Mouse (Mus musculus) gastrocnemius, postnatal 14 days (tissue): Measurements from ENCODE around the gene Zfp78. TPM values are rescaled to one million over a fixed set of nuclear protein-coding genes. Genes with fewer than 3 reads are reported as not detected.
"Not testable (repeated sequence)": the region's sequence is repeated elsewhere in the genome, so short reads cannot be mapped to it uniquely, and the experiment has no call there.

Experiments
- DNase-seq: peaks from one replicate; pipeline ENCODE4 v3.0.0; 2021; ENCODE audit warnings: mixed read lengths
- intact Hi-C: fragments of 180-260 bp; cut with DNase I; formaldehyde crosslinking; loops from one replicate; pipeline ENCODE4 v1.15.1; 2025; ENCODE audit warnings: low total_unique reads
- long read RNA-seq, 2 experiments: library from polyadenylated mRNA; stranded (forward); transcript quantifications; one replicate each; pipeline ENCODE4 v2.0.0; 2021
- total RNA-seq, 2 experiments: library from RNA; stranded (reverse); gene quantifications; 2 replicates each; pipeline ENCODE4 v1.2.3; 2021

The Zfp78 gene
- total RNA-seq, result 1 to 10 TPM in 1 of 2 experiments, under 1 TPM in 1; 0.82 to 1.7 TPM
- long read RNA-seq, experiment 1, partial matches to known transcripts, result 1 of 2 reads
- long read RNA-seq, experiment 1, other reads (novel, unspliced or antisense), result 1 of 2 reads
- long read RNA-seq, experiment 2, result 0 reads

DNA sequence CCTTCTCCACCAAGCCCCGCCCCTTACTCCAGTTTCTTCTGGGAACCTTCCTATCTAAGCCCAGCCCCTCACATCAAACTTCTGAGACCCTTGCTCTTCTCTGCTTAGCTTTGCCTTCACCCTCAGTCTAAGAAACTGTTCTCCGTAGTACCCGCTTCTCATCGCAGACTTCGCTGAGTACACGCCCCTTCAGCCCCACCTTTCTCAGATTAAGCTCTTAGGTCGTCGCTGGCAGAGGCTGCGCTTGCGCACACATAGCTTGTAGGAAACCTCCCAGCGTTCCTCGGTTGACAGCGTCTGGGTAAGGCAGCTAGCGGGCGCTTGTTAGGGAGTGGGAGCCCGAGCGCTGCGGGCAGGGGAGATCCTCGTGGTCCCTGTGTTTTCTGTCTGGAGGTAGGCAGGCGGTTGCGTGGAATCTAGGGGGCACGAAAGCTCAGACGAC lies at the start of gene Zfp78:
Zfp78 (plus strand) TSS at position 234 of the 442 bp plus-strand sequence.
- peak; percentile 79 for DNase-seq
- intact Hi-C loops, result loop anchor here (10.0 kb wide), 1 partner anchor 552 kb away; no protein-coding TSS in a partner anchor

DNA sequence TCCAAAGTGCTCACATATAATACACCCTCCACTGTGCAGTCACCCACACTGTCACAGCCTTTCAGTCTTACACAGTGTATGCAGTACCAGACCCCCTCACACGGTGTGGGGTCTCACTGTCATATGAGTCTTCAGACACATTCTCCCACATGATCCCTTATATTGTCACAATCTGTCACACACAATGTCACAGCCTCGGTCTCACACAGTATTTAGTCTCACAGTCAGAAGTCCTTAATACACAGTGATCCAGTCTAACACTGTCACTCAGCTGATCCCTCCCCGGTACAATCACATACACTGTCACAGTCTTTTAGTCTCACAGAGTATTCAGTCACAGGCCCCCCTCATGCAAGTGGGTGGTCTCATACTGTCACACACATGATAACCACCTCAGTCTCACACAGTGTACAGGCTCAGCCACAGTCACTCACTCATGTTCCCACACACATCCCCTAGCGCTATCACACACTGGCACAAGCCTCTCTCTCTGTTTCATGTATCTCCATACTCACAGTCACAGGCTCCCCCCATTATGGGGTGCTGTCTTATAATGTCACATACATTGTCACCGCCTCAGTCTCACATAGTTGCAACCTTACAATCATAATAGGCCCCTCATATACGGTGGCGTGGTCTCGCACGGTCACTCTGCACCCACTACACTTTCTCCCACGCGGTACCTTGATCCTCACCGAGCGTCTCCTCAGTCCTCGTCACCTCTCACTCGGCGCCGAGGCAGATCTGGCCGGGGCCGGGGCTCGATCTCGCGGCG lies 32.4 kb upstream of the Zfp78 start:
- DNase-seq, result no peak
- intact Hi-C loops, result no loop called here

DNA sequence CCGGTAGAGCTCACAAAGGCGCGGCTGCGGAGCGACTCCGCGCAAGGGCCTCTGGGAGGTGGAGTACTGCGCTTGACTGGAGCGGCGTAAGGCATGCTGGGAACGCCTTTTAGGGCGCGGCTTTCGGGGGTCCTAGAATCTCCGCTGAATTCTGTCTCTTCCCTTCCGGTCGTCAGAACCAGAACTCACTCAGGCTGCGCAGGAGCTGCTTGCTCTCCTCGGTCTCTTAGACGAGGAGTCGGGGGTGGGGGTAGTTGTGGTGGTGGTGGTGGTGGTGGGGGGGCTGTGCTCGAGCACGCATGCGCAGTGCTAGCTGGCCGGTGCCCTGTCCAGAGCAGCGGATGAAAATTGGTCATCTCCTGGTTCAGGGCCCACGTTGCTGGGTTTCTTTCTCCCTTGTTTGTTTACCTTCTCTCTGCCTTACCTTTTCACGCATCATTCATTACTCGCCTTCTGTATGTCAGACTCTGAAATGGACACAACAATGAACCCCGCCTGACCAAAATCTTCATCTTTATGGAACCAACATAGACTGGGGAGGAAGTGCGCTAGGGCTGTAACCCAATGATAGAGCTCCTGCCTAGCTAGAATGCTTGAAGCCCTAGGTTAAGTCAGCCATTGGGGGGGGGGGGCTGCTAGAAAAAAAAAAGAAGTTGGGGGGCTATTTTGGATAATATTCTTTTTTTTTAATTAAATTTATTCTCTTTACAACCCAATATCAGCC lies 31.7 kb upstream of the Zfp78 start, which contains the start of gene Zfp583:
Zfp583 (minus strand) TSS at position 53 of the 724 bp plus-strand sequence.
- intact Hi-C loops, result no loop called here
- DNase-seq, result peak; percentile 81

DNA sequence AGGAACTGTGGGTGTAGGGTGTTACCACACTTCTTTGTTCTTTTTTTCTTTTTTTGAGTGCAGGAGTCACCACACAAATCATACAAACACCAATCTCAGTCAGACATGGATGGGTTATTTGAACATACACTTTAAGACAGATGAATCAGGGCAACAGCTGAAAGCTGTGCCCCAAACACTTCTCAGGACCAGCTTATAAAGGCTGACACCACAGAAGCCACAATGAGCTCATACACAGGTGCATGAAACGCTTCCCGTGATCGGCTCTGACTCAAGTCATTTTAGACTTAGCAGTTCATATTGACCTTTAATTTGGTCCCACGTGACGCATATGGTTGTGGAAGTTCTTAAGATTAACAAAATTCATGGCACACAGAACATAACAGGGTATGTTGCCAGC lies 23.2 kb upstream of the Zfp78 start:
- intact Hi-C loops, result no loop called here
- DNase-seq, result no peak

DNA sequence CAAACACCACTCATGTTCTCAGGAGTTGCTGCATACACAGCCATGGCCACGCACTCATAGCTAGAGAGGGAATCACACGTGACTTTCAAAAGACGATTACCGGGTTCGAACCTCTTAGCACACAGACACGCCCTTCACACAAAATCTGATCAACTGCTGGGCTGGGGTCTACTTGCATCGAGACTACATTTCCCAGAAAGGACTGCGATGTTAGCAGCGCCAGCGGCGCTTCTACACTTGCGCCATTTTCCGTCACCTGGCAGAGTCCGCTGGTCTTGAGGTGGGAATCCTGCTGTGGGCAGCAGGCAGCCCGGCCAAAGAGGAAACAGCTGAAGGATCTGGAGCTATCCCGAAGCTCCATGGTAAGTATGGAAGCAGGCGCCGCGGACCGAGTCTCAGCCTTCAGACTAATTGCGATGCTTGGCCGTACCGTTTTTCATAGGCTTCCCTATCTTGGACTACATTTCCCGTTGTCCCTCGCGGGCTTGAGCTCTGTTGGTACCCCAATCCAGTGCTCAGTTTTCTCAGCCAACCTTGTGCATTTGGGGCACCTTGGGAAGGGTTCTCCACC lies 19.5 kb upstream of the Zfp78 start, which contains the start of gene Gm3854:
Gm3854 (plus strand) TSS at position 259 of the 571 bp plus-strand sequence.
- intact Hi-C loops, result no loop called here

DNA sequence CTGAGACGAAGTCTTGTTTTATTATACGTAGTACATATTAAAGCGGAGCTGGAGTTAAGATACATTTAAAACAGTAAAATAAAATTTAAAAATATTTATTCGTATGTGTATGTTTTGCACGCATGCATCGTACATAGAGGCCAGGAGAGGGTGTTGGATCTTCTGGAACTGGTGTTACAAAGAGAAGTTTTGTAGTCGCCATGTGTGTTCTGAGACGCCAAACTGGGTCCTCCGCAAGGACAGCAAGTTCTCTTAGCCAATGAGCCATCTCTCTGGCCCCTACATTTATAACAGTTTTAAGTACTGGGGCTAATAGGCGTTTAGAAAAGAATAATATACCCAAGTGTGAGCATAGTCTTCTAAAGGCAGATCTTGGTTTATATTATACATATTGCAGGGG lies 19.0 kb upstream of the Zfp78 start:
- no peak for DNase-seq
- intact Hi-C loops, result no loop called here

More for the DNA sequence above, 19.5 kb upstream of the Zfp78 start, which contains the start of gene Gm3854:
- DNase-seq, result peak; percentile 22

DNA sequence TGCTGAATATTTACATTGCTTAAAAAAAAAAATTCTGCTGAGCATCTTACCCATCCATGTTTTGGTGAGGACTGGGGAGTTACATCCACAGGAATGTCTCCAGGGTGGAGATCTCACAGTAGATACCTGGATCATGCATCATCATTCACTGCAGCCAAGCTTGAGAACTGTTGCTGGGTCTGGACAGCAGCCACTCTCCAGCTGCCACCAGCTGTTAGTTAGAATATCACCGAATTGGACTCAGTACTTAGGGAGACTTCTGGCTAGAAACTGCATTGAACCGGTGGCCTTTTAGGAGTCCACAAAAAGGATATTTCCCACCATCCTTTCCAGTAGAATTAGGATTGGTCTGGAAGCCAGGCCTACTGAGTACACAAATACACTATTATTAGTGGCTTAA lies 5.0 kb upstream of the Zfp78 start:
- DNase-seq, result no peak
- intact Hi-C loops, result loop anchor here (5.0 to 10.0 kb wide), 2 partner anchors 74 to 577 kb away; no protein-coding TSS in a partner anchor

DNA sequence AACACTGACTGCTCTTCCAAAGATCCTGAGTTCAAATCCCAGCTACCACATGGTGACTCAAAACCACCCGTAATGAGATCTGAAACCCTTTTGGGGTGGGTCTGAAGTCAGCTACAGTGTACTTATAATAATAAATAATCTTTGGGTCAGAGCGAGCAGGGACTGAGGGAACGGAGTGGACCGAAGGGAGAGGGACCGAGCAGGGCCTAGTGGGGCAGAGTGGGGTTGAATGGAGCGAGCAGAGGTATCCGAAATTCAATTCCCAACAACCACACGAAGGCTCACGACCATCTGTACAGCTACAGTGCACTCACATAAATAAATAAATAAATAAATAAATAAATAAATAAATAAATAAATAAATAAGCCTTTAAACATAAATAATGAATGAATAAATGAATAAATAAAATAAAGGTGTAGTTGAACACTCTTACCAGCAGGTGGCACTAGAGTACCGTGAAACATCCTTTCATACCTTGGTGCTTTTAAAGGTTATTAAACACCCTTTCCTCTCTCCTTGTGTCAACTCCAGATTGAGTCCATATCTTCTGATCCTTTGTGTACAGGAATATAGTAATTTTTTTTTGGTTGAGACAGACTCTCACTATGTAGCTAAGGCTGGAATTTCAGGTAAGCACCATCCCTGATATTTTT lies 4.0 kb upstream of the Zfp78 start:
- intact Hi-C loops, result loop anchor here (5.0 to 10.0 kb wide), 2 partner anchors 73 to 576 kb away; no protein-coding TSS in a partner anchor
- DNase-seq, result no peak

DNA sequence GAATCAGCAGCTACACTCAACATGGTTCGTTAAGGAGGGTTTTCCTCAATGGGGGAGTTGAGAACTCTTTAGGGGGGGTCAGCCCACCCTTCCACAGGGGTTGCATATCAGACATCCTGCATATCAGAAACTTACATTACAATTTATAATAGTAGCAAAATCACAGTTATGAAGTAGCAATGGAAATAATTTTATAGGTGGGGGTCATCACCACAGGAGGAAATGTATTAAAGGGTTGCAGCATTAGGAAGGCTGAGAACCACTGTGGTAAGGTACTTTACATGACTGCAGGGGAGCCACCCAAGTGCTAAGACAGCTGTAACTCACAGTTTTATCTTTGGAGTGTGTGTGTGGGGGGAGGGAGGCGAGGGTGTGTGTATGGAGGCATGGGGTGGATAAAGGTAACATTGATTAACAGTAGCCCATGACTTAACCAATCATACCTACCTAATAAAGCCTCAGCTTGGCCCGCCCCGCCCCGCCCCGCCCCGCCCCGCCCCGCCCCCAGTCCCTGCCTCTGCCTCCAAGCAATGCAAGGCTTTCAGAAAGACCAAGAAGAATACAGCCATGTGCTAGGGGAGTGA lies 2.5 kb upstream of the Zfp78 start:
- intact Hi-C loops, result loop anchor here (10.0 kb wide), 1 partner anchor 554 kb away; no protein-coding TSS in a partner anchor

DNA sequence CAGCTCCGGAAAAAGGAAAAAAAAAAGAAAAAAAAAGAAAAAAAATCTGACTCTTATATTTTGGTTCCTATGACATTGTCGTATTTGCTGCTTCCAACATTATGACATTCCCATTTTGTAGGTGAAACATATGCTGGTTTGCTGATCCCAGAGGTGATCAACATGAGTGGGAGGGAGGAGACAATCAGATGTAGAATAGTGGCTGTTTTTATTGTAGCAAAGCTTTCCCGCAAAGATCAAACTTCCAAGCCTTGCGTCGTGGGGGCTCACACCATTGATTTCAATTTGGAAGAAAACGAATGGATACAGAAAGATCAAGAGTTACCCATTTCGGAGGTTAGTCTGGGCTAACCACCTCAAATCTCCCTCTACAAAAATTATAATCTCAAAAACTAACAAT lies 1.3 kb upstream of the Zfp78 start:
- no peak for DNase-seq
- intact Hi-C loops, result loop anchor here (10.0 kb wide), 1 partner anchor 553 kb away; no protein-coding TSS in a partner anchor

More for the DNA sequence above, 2.5 kb upstream of the Zfp78 start:
- DNase-seq, result no peak

DNA sequence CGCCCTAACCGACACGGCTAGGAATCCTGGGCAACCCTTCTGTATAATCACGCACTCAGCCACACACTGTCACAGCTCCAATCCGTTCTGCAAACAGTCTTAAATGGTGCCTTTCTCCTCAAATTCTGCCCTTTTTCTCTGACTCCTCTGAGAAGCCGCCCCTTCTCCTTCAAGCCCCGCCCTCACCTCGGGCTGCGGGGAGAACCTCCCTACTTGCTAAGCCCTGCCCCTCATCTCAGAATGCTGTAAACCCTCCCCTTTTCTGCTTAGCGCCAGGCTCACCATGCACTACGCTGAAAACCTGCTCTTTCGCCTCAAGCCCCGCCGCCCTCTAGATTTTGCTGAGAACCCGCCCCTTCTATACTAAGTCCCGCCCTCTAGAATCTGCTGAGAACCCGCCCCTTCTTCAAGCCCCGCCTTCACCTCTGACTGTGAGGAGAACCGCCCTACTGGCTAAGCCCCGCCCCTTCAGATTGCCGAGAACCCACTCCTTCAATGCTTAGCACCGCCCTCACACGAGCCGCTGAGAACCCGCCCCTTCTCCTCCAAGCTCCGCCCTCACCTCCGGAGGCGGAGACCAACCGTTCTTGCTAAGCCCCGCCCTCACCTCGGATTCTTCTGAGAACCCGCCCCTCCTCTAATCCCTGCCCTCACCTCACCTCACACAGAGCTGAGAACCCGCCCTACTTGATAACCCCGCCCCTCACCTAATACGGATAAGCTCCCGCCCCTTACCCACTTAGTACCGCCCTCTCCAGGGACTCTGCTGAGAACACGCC lies 623 bp upstream of the Zfp78 start:
- intact Hi-C loops, result loop anchor here (10.0 kb wide), 1 partner anchor 552 kb away; no protein-coding TSS in a partner anchor
- DNase-seq, result peak; percentile 96

DNA sequence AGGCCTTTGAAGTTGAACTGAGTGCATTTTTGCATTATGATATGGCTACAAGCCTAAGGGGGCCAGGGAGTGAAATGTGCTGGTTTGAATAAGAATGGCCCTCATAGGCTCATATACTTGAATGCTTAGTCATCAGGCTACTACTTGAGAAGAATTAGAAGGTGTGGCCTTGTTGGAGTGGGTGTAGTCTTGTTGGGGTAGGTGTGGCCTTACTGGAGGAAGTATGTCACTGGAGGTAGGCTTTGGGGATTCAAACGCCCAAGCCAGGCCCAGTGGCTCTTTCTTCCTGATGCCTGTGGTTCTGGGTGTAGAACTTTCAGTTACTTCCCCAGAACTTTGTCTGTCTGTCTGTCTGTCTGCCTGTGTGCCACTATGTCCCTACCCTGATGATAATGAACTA lies 1.7 kb downstream of the Zfp78 start:
- DNase-seq, result no peak
- intact Hi-C loops, result loop anchor here (10.0 kb wide), 1 partner anchor 550 kb away; no protein-coding TSS in a partner anchor

DNA sequence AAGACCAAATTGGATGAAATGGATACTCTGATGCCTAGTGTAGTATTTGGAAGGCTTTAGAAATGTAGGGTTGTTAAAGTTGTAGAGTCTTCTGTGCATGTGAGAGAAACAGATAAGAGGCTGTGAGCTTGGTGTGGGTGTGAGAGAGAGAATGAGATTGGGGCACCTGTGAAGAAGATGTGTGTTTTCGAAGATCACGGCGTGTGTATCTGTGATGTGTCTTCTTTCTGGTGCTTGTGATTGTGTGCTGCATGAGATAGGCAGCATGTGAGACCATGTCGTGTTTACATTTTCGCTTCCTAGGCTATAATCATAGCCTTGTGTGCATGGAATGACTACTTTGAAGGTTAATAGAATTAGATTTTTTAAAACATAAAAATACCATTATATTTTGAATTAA lies 4.1 kb downstream of the Zfp78 start:
- DNase-seq, result no peak
- intact Hi-C loops, result loop anchor here (10.0 kb wide), 1 partner anchor 548 kb away; no protein-coding TSS in a partner anchor

DNA sequence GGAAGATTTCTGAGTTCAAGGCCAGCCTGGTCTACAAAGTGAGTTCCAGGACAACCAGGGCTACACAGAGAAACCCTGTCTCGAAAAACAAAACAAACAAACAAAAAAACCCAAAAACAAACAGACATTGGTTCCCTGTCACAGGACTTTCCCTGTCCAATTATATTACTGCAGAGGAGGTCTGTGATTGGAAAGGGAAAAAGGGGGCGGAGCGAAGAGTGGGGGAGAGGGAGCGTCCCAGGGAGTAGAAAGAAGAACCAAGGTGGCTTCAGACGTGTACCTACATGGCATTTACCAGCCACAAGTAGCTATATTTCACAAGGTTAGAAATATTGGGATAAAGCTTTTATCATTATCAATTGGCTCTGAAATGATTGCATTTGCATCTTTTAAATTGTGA lies 5.1 kb downstream of the Zfp78 start:
- DNase-seq, result not testable (repeated sequence)

DNA sequence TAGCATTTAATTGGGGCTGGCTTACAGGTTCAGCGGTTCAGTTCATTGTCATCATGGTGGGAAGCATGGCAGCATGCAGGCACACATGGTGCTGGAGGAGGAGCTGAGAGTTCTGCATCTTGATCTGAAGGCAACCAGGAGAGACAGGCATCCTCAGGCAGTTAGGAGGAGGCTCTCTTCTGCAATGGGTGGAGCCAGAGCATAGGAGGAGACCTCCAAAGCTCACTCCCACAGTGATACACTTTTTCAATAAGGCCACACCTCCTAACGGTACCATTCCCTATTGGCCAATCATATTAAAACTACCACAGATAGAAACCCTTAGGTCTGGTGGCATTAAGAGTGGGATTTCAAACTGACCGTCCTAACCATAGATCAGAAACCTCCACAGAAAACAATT lies 6.4 kb downstream of the Zfp78 start:
- intact Hi-C loops, result loop anchor here (10.0 kb wide), 1 partner anchor 545 kb away; no protein-coding TSS in a partner anchor
- DNase-seq, result no peak

More for the DNA sequence above, 5.1 kb downstream of the Zfp78 start:
- intact Hi-C loops, result loop anchor here (10.0 kb wide), 1 partner anchor 547 kb away; no protein-coding TSS in a partner anchor

DNA sequence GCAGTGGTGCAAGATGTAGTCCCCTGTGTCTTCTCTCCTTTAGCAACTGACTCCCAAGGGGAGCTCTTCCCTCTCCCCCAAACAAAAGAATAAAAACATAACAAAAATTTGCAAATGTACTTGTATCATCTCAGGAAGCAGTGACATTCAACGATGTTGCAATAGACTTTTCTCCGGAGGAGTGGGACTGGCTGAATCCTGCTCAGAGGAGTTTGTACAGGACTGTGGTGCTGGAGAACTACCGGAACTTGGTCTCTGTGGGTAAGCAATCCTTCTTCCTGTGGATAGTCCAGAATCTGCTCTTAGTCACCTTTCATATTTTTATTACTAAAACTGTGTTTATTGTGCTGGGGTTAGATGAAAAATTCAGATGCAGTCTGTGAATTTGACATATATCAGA lies 9.9 kb downstream of the Zfp78 start:
- no peak for DNase-seq
- intact Hi-C loops, result no loop called here

DNA sequence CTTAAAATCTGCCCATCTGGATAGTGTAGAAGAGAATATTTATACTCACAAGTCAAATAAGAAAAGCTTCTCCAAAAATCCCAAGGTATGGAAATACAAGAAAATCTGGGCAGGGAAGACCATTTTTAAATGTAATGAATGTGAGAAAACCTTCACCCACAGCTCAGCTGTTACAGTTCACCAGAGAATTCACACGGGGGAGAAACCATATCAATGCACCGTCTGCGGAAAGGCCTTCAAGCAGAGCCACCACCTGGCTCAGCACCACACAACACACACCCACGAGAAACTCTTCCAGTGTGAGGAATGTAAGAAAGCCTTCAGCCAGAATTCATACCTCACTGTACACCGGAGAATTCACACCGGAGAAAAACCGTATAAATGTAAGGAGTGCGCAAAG lies 15.4 kb downstream of the Zfp78 start:
- intact Hi-C loops, result no loop called here
- no peak for DNase-seq

DNA sequence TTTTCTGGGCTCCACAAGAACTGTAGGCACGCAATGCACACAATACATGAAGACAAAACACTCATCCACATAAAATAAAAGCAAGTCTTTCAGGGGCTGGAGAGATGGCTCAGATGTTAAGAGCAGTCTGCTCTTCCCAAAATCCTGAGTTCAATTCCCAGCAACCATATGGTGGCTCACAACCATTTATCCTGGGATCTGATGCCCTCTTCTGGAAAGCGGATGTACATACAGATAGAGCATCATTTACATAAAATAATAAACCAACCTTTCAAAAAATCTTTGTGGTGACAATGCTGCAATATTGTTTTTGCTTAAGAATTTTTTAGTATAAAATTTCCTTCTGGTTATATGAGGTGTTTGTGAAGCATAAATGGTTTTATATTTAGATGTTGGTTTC lies 18.4 kb downstream of the Zfp78 start:
- intact Hi-C loops, result no loop called here
- no peak for DNase-seq
